Mouse (Mus musculus): Measurements from ENCODE around the gene Mthfd1. TPM values are rescaled to one million over a fixed set of nuclear protein-coding genes. Genes with fewer than 3 reads are reported as not detected.

Mthfd1 gene
- polyA plus RNA-seq, 1 experiment from 2014 or later = 142 TPM

- peak overlapping the region; percentile 96 for H3K4me3 ChIP-seq
- H3K9me3 ChIP-seq (replicated peaks) = no peaks in the 10 kb centered on the region
- H3K4me1 ChIP-seq = peaks cover 70% of the 10 kb centered on the region
These were observed 113.2 kb downstream of the Mthfd1 start for GRCm38 (mm10) chr12:76368201-76368789.

DNA sequence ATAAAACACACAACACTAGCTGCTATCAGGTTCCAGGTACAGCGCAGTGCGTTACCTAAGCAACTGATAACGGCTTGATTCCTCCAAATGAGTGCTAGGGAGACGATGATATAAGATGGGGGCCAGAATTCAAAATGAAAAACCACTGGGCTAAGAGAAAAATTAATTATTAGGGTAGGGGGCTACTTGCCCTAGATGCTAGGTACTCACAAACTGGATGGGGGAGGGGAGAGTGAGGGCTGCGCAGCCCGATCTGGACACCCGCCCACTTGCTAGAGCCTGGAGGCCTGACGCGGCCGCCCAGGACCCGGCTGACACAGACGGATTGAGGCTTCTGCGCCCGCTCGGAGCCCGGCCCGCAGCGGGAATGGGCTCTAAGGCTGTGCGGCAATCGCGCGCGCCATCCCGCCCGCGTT lies 113.7 kb downstream of the Mthfd1 start:
- H3K27me3 ChIP-seq (replicated peaks) = no peaks in the 10 kb centered on the region
- peak overlapping the region; percentile 99 for H3K9ac ChIP-seq
- WGBS (ENCODE audit: insufficient replicate concordance) = 0% methylated on average over 26 of the region's 26 CpGs
- H3K9me3 ChIP-seq (replicated peaks) = no peaks in the 10 kb centered on the region
- peak overlapping the region; percentile 94 for H3K4me2 ChIP-seq
- ATAC-seq = peak; percentile 38
- H3K4me3 ChIP-seq = peak overlapping the region; percentile 96
- H3K4me1 ChIP-seq = peaks cover 69% of the 10 kb centered on the region
- H3K36me3 ChIP-seq = peaks cover 4% of the 10 kb centered on the region; the same call in 1 of the 2 replicates
- peak overlapping the region; percentile 99 for H3K27ac ChIP-seq

More at GRCm38 (mm10) chr12:76368201-76368789, 113.2 kb downstream of the Mthfd1 start:
- Histone ChIP-seq H3K27me3 (replicated peaks) (no peaks in the 10 kb centered on the region), H3K4me2 (peak overlapping the region; percentile 94), H3K9ac (peak overlapping the region; percentile 99), H3K36me3 (peaks cover 5% of the 10 kb centered on the region; the same call in 1 of the 2 replicates), H3K27ac (peak overlapping the region; percentile 99)
- ATAC-seq = no peak
- 7% methylated on average over 9 of the region's 9 CpGs for WGBS (ENCODE audit: insufficient replicate concordance)

Other genes starting within 250 kb of the Mthfd1 start
- 0.11 and 0.14 TPM in 2 replicates for gene Esr2, start 78.0 kb upstream of the Mthfd1 start, polyA plus RNA-seq (2016; fragmentation: Nextera tagmentation; extraction: Ambion mirVana)
- gene Tex21, start 8.6 kb upstream of the Mthfd1 start, polyA plus RNA-seq (2016; fragmentation: Nextera tagmentation; extraction: Ambion mirVana) = 0.25 TPM in 1 of 2 replicates, not detected in the other
- 0.98 and 1.0 TPM in 2 replicates for gene Akap5, start 69.6 kb downstream of the Mthfd1 start, polyA plus RNA-seq (2016; fragmentation: Nextera tagmentation; extraction: Ambion mirVana)
- gene Zbtb25, start 114.3 kb downstream of the Mthfd1 start, polyA plus RNA-seq (2016; fragmentation: Nextera tagmentation; extraction: Ambion mirVana) = 10.3 and 10.8 TPM in 2 replicates
- 7.3 and 8.2 TPM in 2 replicates for gene Zbtb1, start 115.0 kb downstream of the Mthfd1 start, polyA plus RNA-seq (2016; fragmentation: Nextera tagmentation; extraction: Ambion mirVana)
- 2.1 and 2.9 TPM in 2 replicates for gene Hspa2, start 148.9 kb downstream of the Mthfd1 start, polyA plus RNA-seq (2016; fragmentation: Nextera tagmentation; extraction: Ambion mirVana)
- 0.18 and 0.29 TPM in 2 replicates for gene Ppp1r36, start 162.2 kb downstream of the Mthfd1 start, polyA plus RNA-seq (2016; fragmentation: Nextera tagmentation; extraction: Ambion mirVana)